Mouse (Mus musculus): ENCODE results near the gene Srek1.

Srek1 gene

GRCm38 (mm10) chr13:103774119-103774757 lies at the start of gene Srek1:
Gene Srek1 (minus strand): TSS chr13:103774608.
- in situ Hi-C loops (cut with MboI; ENCODE audit: low sequenced_read_pairs): no loop called here

GRCm38 (mm10) chr13:103822270-103822669 lies 47.9 kb upstream of the Srek1 start:
- in situ Hi-C loops (cut with MboI; ENCODE audit: low sequenced_read_pairs): no loop called here

GRCm38 (mm10) chr13:103819377-103819776 lies 45.0 kb upstream of the Srek1 start:
- in situ Hi-C loops (cut with MboI; ENCODE audit: low sequenced_read_pairs): no loop called here

- in situ Hi-C loops (cut with MboI; ENCODE audit: low sequenced_read_pairs): no loop called here
Measured at GRCm38 (mm10) chr13:103817935-103818334, 43.5 kb upstream of the Srek1 start.

GRCm38 (mm10) chr13:103807464-103807863 lies 33.1 kb upstream of the Srek1 start:
- in situ Hi-C loops (cut with MboI; ENCODE audit: low sequenced_read_pairs): no loop called here

- in situ Hi-C loops (cut with MboI; ENCODE audit: low sequenced_read_pairs): no loop called here
Measured at GRCm38 (mm10) chr13:103806210-103806851, 31.9 kb upstream of the Srek1 start.

- in situ Hi-C loops (cut with MboI; ENCODE audit: low sequenced_read_pairs): no loop called here
Measured at GRCm38 (mm10) chr13:103803721-103804120, 29.3 kb upstream of the Srek1 start.

- in situ Hi-C loops (cut with MboI; ENCODE audit: low sequenced_read_pairs): no loop called here
Measured at GRCm38 (mm10) chr13:103801021-103801420, 26.6 kb upstream of the Srek1 start.

- in situ Hi-C loops (cut with MboI; ENCODE audit: low sequenced_read_pairs): no loop called here
Measured at GRCm38 (mm10) chr13:103794688-103795543, 20.5 kb upstream of the Srek1 start.

GRCm38 (mm10) chr13:103779922-103780585 lies 5.6 kb upstream of the Srek1 start:
- in situ Hi-C loops (cut with MboI; ENCODE audit: low sequenced_read_pairs): no loop called here

- in situ Hi-C loops (cut with MboI; ENCODE audit: low sequenced_read_pairs): no loop called here
Measured at GRCm38 (mm10) chr13:103777126-103777525, 2.7 kb upstream of the Srek1 start.

GRCm38 (mm10) chr13:103773407-103774118 lies 845 bp downstream of the Srek1 start:
- in situ Hi-C loops (cut with MboI; ENCODE audit: low sequenced_read_pairs): no loop called here

GRCm38 (mm10) chr13:103772917-103773316 lies 1.5 kb downstream of the Srek1 start:
- in situ Hi-C loops (cut with MboI; ENCODE audit: low sequenced_read_pairs): no loop called here

GRCm38 (mm10) chr13:103770821-103771220 lies 3.6 kb downstream of the Srek1 start:
- in situ Hi-C loops (cut with MboI; ENCODE audit: low sequenced_read_pairs): no loop called here

GRCm38 (mm10) chr13:103767935-103768334 lies 6.5 kb downstream of the Srek1 start:
- in situ Hi-C loops (cut with MboI; ENCODE audit: low sequenced_read_pairs): no loop called here

GRCm38 (mm10) chr13:103763640-103764039 lies 10.8 kb downstream of the Srek1 start:
- in situ Hi-C loops (cut with MboI; ENCODE audit: low sequenced_read_pairs): no loop called here

- in situ Hi-C loops (cut with MboI; ENCODE audit: low sequenced_read_pairs): no loop called here
Measured at GRCm38 (mm10) chr13:103761971-103762370, 12.4 kb downstream of the Srek1 start.

- in situ Hi-C loops (cut with MboI; ENCODE audit: low sequenced_read_pairs): no loop called here
Measured at GRCm38 (mm10) chr13:103751421-103751820, 23.0 kb downstream of the Srek1 start.

- in situ Hi-C loops (cut with MboI; ENCODE audit: low sequenced_read_pairs): no loop called here
Measured at GRCm38 (mm10) chr13:103745688-103746087, 28.7 kb downstream of the Srek1 start.

- in situ Hi-C loops (cut with MboI; ENCODE audit: low sequenced_read_pairs): no loop called here
Measured at GRCm38 (mm10) chr13:103745160-103745559, 29.2 kb downstream of the Srek1 start.

Measured in CH12F3 (cell line).